Mouse (Mus musculus): Measurements from ENCODE around the gene Hemk1. TPM values are rescaled to one million over a fixed set of nuclear protein-coding genes. Genes with fewer than 3 reads are reported as not detected.

The Hemk1 gene
- total RNA-seq (2022): 10 to 100 TPM; 17.3 to 24.0 (median 19.9) TPM

DNA sequence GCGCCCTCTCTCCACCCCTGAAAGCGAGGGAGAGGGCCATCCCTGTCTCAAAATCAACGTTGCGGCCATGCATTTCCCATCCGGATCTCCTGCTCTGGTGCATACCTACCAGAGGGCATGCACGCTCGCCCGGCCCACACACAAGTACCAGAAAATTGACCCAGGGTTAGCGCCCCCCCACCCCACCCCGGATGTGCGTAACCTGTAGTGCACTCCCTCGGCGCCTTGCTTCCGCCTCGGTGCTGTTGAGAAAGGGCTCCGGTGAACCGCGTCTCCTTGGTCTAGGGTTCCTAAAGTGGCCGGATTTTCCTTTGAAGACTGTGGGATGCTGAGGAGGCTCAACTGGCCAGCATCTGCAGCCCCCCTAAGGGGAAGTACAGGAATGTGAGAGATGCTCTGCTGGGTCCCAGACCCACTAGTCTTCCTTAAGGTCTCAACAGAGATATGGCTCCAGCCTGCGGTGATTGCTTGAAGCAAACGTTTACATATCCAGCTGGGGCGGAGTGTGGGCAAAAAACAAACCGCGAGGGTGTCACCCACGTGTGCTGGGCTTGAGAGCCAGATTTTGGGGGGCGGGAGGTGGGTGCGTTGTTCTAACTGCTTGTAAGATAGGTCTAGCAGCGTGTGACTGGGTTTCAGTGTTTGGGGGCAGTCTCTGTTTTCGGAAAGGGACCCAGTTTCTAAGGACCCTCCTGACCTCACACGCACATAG, at the start of gene Hemk1:
Gene Hemk1 (minus strand): TSS at position 179 of the 712 bp plus-strand sequence.
- peak; percentile 72 for DNase-seq (ENCODE audit: low spot score)

DNA sequence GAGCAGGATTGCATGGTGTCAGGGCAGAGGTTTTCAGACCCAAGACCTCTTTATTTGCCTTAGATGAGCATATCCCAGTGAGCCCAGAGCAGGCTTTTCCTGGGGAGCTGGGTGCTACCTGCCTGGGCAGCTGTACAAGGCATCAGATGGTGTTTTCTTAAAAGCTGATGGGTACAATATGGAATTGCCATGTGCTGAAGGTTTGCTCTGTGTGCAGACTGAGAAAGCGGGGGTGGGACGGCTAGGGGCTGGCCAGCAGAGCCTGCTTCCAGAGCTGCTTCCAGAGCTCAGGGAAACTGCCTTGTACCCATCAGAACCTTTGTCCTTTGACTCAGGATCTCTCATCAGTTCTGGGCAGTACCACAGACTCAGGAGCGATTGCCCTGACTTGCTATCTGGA, 49.6 kb upstream of the Hemk1 start:
- DNase-seq (ENCODE audit: low spot score): no peak

DNA sequence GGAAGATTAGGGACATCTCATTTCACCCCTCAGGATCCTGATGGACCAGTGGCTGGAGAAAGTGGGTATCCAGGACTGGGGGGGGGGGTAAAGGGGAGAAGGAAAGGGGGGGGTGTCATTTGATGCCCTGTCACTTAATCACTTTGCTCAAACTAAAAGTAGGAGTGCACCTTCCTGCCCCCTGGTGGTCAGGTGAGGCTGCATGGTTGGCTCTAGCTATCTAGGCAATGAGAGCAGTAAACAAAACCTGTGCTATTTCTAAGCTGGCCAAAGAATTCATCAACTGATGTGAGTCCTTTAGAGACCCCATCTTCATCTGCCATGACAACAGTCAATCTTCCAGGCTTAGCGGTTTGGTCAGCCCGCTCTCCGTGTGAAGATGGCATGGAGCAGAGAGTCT, 48.6 kb upstream of the Hemk1 start:
- DNase-seq (ENCODE audit: low spot score): no peak

DNA sequence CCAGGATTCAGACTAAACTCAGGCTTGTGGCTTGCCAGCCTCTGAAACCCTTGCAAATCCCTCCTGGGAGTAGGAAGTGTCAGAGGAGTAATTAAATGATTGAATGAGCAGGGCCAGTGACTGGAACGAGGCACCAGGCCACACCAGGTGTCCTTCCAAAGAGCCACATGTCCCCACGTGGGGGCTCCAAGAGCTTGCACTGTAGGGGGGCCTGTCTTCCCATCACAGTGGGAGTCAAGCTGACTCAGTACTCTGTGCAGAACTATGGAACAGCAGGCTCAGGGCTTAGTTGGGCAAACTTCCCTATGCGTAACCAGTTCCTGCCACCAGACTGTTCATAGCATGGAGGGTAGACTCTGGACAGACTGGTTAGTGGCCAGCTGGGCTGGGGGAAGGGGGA, 46.2 kb upstream of the Hemk1 start:
- no peak for DNase-seq (ENCODE audit: low spot score)

DNA sequence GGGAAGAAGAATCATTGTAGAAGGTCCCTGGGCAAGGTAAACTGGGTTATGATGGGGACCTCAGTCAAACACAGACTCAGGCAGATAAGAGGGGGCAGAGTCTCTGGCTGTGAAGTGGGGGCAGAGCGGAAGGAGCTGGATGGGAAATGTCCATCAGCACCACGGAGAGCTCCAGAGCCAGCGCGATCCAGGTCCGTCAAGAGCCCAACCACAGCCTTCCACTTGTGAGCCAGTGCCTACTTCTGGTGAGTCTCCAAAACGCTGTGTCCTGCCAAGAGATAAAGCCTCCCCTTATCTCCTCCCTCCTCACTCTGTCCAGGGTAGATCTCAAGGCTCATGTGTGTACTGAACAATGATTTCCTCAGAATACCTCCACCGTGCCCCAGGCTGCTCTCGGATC, 43.6 kb upstream of the Hemk1 start:
- DNase-seq (ENCODE audit: low spot score): peak; percentile 24

DNA sequence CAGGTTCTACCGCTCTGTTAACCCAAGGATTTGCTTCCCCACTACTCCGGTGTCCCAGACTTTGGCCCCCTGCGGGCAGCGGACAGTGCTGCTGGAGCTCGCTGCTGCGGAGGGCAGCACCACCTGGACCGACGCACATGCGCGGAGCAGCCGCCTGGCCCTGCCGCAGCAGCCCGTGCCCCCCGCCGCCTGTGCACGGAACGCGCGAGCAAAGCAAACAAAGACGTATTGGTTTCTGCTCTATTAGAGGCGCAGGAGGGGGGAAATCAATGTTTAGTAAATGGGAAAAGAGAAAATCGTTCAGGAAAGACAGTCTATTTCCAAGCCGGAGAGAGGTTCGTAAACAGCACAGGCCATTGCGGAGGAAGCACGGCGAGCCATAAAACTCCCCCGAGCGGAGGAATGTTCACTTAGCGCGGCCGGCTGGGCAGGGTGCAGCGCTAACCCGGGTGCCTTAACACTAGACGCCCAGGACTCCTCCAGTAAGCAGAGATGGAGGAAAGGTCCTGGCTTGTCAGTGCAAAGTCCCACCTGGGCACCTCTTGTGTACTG, 39.9 kb upstream of the Hemk1 start:
- DNase-seq (ENCODE audit: low spot score): no peak

DNA sequence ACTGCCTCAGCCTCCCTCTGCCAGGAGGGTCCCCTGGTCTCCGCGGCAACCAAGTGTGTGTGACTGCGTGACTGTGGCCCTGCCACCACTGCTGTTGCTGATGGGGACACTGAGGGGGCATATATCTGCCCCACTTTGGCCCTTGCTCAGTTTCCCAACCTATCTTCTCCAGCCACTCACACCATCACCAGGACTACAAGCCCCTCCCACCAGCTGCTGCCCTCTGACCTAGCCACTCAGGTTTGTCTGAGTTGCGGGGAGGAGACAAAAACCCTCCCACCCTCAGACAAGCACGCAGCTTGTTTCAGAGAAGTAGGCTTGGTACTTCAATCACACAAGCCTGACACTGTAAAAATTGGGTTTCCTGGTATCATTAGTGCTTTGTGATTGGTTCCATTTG, 37.3 kb upstream of the Hemk1 start:
- no peak for DNase-seq (ENCODE audit: low spot score)

DNA sequence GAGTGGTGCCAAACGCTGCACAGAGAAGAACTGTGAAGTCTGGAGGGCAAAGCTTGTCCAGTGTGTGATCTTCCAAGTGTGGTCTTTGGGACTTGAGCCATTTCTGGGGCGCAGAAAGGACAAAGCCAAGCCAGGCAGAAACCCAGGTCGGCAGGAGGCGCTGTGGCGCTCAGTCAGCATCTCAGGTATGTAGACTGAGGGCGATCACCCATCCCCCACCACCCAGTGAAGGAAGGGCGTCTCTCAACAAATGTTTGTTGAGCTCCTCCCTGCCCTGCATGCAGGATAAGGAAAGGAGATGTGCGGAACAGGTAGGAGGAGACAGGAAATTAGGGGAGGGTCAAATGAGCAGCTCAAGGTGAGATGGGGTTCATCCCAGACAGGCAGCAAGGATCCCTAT, 36.5 kb upstream of the Hemk1 start:
- DNase-seq (ENCODE audit: low spot score): no peak

DNA sequence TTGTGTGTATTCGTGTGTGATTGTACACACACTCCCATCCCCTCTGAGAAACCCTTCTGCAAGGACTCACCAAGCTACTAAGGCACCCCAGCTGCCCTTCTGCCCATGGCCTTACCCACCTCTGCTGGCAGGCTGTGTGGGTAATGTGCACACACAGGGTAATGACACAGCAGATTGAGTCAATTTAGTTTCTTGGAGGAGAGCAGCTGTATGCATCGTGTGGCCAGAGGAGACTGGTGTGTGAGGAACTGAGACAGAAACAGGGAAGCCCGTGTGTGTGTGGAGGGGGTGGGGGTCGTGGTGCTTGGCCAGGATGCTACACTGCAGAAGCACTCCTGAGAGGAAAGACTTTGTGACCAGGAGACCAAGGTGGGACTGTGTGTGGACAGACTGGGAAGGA, 34.3 kb upstream of the Hemk1 start:
- no peak for DNase-seq (ENCODE audit: low spot score)

DNA sequence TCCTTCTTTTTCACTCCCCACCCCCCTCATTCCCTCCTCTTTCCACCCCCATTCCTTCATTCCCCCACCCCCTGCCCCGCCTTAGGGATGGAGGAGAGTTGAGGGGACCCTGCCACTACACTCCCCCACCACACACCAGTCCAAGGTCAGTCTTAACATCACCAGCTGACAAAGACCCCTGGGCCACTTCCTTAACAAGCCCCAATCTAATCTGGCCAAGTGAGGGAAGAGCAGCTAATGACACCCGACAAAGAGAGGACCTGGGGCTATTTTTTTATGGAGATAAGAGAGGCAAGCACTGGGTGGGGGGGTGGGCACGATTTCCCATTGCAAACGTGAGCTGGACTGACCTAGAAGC, 31.9 kb upstream of the Hemk1 start:
- DNase-seq (ENCODE audit: low spot score): no peak

DNA sequence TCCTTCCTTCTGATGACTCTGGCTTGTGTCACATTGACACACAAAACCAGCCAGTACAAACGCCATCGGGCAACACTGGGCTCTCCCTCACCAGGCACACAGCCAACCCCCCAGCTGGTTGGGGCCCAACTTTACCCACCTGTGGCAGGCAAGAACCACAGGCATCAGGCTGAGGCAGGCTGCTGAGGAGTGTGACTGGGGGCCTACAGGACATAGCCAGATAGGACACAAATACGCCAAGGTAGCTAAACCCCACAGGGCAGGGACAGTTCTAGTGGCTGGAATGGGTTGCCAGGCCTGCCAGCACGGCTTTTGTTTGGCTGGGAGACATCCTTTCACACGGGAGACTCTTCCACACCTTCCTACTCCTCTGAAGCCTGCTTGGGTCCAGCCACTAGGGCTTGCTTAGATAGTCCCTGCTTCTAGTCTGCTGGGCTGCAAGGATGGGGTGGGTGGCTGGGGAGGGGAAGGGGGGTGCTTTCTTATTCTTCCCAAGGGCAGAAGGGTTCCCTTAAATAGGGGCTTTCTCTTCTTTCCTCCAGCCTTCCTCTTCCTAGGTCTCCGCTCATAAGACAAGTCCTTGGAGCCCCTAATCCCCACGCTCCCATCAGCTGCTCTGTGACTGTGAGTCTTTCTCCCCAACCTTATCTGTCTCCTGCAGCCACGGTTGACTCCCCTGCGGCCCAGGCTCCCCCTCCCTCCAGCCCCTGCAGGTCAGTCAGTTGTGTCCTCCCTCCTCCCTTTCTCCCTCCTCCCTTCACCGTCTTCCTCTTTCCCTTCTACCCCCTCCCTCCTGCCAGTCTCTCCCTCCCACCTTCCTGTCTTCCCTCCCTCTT, 31.3 kb upstream of the Hemk1 start:
- DNase-seq (ENCODE audit: low spot score): no peak

DNA sequence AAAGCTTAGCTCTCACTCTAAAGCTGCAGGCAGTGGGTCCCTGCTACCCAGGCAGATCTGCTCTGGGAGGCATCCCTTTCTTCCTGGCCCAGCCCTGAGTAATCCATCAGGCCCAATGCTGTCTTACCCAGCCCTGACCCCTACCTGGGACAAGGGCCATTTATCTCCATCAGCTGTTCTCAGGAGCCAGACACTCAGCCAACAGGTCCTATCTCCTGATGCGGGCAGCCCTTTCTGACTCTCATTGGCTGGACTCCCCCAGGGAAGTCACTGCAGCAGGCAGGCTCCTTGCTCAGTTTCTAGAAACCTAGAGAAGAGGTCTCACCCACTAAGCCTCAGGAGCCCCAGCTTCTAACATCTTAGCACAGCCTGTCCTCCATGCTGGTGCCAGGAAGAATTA, 30.2 kb upstream of the Hemk1 start:
- DNase-seq (ENCODE audit: low spot score): no peak

DNA sequence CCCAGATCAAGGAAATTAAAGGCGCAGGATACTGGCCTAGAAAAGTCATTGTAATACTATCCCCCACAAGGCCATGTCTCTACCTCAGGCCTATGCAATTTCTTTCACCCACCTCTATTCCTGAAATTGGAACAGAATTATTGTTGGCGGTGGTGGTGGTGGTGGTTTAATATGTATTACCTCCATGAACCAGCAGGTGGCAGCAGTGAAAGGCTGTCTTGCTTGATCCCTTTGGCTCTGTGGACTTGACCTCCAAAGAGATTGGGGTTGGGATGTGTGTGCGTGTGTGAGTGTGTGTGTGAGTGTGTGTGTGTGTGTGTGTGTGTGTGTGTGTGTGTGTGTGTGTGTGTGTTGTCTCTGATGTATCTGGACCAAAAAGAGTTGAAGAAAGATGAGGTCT, 28.5 kb upstream of the Hemk1 start:
- peak; percentile 57 for DNase-seq (ENCODE audit: low spot score)

DNA sequence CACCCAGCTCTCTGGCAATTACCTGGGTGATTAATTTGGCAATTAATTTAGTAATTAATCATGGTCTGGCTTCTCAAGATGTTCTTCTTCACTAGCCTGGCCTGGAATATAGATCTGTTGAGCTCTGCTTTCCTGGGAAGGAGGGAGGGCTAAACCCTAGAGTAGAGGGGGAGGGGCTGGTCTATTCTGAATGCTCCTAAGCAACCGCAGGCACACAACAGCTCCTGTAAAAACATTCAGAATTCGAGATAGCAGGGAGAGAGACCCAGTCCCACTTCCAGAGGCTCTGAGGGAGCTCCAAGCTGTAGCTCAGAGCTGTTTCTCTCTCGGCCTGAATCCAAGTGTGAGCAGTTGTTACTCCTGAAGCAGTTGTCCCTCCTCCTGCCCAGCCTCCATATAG, 22.8 kb upstream of the Hemk1 start:
- no peak for DNase-seq (ENCODE audit: low spot score)

DNA sequence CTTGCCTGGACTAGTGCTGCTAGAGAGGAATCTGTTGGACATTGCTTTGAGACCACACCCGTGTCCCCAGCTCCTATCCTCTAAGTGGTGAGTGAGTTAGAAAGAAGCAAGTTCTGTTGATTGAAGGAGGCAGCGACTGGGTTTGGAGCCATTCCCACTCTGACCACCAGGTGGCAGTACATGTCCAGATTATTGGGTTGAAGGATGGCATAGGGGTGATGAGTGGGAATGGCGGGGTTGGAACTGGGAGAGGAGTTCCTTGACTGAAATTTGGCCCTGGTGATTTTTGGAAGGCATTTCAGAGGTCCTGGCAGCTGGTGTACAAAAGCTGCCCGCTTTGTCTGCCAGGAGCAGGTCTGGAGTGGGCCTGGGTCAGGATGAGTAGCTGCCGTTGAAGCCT, 19.5 kb upstream of the Hemk1 start:
- DNase-seq (ENCODE audit: low spot score): peak; percentile 69

DNA sequence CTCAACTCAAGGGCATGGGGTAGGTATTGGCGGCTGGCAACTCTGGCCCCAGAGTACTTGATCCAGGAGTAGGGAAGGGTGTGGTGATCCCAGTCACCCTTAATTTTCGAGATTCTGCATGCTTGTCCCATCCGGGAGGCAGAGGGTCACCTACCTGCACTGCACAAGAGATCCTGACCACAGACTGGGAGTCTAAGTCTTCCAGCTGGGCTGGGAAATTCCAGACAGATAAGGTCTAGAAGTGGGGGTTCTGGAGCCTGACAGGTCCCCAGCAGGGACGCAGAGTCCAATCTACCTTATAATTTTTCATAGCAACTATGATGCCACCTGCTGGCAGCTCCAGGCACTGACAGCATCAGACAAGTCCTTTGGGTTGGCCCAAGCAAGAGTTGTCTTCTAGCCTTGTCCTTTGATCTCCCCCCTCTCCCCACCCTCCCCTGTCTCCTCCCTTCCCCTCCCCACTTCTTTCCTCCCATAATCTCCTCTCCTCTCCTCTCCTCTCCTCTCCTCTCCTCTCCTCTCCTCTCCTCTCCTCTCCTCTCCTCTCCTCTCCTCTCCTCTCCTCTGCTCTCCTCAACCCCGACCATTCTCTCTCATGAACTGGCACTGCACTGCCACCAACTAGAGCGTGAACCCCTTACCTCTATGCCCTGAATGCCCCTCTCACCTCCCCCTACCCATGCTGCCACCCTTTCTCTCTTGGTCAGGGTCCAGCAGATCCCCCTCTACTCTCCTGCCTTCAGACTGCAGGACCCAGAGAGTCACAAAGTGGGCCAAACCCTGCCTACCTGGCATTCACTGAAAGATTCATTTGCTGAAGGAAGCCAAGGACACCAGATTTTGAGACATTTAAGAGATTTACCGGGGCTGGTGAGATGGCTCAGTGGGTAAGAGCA, 18.0 kb upstream of the Hemk1 start:
- peak; percentile 60 for DNase-seq (ENCODE audit: low spot score)

DNA sequence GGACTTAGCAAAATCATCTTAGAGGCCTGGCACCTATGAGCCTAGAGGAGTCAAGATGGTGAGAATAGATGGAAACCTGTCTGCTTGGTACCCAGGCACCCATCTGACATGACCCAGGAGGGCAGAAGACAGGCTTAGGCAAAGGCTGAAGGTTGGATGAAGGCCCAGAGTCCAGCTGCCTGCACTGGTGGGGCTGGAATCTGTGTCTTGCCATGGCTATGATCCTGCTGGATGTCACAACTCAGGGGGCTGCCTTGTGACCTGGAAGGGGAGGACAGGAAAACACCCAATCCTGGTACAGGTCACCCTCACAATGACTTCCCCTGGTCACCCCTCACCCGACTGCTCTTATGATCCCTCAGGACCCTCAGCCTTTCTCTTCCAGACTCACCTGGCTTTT, 16.7 kb upstream of the Hemk1 start:
- DNase-seq (ENCODE audit: low spot score): no peak

DNA sequence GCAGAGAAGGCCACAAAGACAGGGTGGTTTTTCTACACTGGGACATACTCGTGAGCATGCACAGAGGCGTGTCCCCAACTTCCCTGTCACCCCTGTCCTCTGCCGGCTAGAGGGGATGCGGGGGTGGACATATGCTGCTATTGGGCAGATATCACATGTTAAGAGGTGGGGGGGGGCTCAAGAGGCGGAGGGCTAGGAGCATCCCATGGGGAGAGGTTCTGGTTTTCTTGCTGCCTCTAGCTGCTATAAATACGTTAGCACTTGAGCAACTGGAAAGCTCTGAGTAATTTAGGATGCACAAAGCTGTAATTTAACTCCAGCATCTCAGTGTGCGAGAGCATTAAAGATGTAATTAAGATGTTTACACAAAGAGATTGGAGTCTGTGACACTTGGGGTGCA, 11.2 kb upstream of the Hemk1 start:
- no peak for DNase-seq (ENCODE audit: low spot score)

DNA sequence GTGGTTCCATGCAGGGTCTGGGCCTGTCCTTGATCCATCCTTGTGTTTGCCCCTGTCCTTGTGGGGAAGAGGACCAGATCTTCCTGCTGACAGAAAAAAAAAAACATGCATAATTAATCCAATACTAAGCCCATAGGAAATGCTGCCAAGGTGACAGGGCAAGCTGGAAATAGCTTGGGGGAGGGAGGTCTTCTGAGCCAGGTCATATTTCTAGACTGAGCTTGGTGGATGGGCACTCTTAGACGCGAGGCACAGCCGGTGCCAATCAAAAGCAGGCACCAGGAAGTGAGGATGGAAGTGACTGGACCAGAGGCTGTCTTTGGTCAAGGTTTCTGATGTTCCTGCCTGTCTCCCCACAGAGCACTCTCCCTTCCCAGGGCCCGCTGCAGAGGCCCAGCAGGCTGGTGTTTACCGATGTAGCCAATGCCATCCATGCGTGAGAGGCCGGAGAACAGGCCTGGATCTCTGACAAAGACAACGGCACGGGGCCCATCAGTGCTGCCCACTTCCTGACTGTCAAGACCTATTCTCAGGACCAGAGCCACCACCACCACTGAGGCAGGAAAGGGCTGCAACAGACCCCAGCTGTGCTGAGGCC, 9.5 kb upstream of the Hemk1 start:
- DNase-seq (ENCODE audit: low spot score): no peak

DNA sequence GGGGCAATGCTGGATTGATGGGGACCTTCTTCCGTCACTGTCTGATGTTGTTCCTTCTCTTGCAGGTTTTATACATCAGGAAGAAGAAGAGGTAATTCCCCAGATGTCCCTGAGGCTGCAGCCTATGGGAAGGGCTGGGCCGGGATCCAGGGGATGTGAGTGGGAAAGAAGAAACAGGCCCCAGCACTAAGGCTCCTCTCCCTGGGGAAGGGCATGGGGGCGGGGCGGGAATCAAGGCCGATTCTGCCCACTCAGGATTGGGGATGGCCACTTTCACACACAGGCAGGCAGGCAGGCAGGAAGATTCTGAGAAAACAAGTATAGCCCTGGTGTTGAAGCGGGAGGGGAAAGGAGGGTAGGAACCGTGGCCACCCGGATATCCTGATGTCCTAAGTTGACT, 7.9 kb upstream of the Hemk1 start:
- DNase-seq (ENCODE audit: low spot score): no peak

DNA sequence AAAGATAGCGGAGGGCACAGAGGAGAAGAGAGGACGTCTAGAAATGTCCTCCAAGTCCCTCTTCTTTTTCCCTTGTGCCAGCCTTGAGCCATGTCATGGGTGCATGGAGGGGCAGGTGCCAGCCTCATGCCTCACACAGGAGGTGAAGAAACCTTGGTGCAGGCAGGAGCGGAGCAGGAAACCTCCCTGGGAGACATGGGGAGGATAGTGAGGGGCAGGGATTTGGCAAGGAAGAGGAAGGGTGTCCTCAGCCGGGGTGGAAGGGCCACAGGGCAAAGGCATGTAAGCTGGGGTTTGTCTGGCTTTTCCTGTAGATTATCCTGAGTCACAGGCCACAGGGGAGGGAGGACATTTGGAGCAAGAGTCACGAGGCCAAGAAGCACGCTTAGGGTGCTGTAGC, 5.9 kb upstream of the Hemk1 start:
- DNase-seq (ENCODE audit: low spot score): no peak
